Mouse (Mus musculus) olfactory bulb, adult 2 months (tissue): Measurements from ENCODE around the gene Pgm1.

Experiments
- CTCF ChIP-seq: fragments of 200-500 bp; IDR thresholded peaks from 2 replicates; pipeline ENCODE4 v1.5.1; 2012; ENCODE audit warnings: low read depth, mild to moderate bottlenecking, low read length, moderate library complexity; ENCODE audit not compliant: insufficient read depth
- POLR2A ChIP-seq: fragments of 200-500 bp; IDR thresholded peaks from 2 replicates; pipeline ENCODE4 v1.6.1; 2012; ENCODE audit warnings: mild to moderate bottlenecking, low read depth, low read length, moderate library complexity; ENCODE audit not compliant: insufficient read depth

DNA sequence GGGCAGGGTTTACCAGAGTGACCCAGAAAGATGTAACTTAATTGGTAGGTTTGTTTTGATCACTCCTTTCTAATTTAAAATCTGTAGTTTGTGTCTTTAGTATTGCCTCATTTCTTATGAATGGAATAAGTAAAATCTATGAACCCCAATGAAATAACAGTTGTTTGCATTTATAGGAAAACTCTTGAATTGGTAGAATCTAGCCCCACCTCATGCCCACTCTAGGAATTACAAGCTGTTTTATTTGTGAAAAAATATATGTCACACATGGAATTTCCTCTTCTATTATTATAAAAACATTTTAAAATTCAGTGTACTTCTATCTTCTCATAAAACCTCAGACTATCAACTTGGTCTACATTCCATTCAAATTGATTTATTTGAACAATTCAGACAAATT lies 47.3 kb upstream of the Pgm1 start:
- TF ChIP-seq CTCF (no peak), POLR2A (no peak)
